22 mouse cellular contexts compared by ENCODE assay signal in genomic region chr7:67429008-67429873, GRCm38 (mm10).
"Had no signal": no experiment of that assay in that cellular context is flagged by ENCODE, and none has a peak within 500 bp of the region (broad histone marks: within the 10 kb centered on the region; RNA-seq: fewer than 3 reads in every experiment).

No protein-coding gene starts in this region.

- H3K4me3 ChIP-seq: gastrocnemius, adult 2 months; heart, embryonic 10.5 days; heart, embryonic 12.5 days; hindbrain, embryonic 10.5 days; hindbrain, embryonic 12.5 days; intestine, embryonic 15.5 days; limb, embryonic 10.5 days; limb, embryonic 12.5 days; liver, embryonic 13.5 days had no signal

- H3K4me1 ChIP-seq: hindbrain, embryonic 12.5 days; intestine, embryonic 15.5 days; limb, embryonic 10.5 days; limb, embryonic 12.5 days; liver, embryonic 13.5 days had no signal

- H3K27ac ChIP-seq: gastrocnemius, adult 2 months; heart, embryonic 10.5 days; hindbrain, embryonic 10.5 days; hindbrain, embryonic 12.5 days; hindbrain, embryonic 14.5 days; intestine, embryonic 15.5 days; kidney, postnatal 0 days; limb, embryonic 10.5 days; limb, embryonic 12.5 days; liver, embryonic 13.5 days had no signal

- H3K36me3 ChIP-seq: heart, embryonic 10.5 days; heart, embryonic 12.5 days; hindbrain, embryonic 10.5 days; hindbrain, embryonic 12.5 days; intestine, embryonic 15.5 days; limb, embryonic 10.5 days; limb, embryonic 12.5 days; liver, embryonic 13.5 days had no signal

- H3K27me3 ChIP-seq: heart, embryonic 12.5 days; hindbrain, embryonic 12.5 days; intestine, embryonic 15.5 days; limb, embryonic 12.5 days; liver, embryonic 13.5 days had no signal

- DNase-seq: gastrocnemius, adult 2 months; gastrocnemius, postnatal 10 days; gastrocnemius, postnatal 25 days; heart, postnatal 10 days; heart, postnatal 4 days; kidney, adult 18-20 months; kidney, adult 8-10 months; kidney, postnatal 14 days; kidney, postnatal 36 days; layer of hippocampus, adult 9-11 months; layer of hippocampus, postnatal 36 days; liver; liver, embryonic 13.5 days had no signal
